Mouse (Mus musculus) stomach, postnatal 0 days (tissue): ENCODE data around the gene Hs6st1. TPM values are rescaled to one million over a fixed set of nuclear protein-coding genes. Genes with fewer than 3 reads are reported as not detected.

Experiments used
- ATAC-seq: fragments of 200-750 bp; cut with Nextera tagmentation; 2 replicates; pipeline ENCODE4 v1.8.0; 2017; ENCODE audit not compliant: low FRiP score, low TSS enrichment
- DNase-seq: peaks from one replicate; pipeline ENCODE4 v3.0.0-alpha.2; 2016; ENCODE audit warnings: low spot score
- H3K27ac ChIP-seq: fragments of 300-500 bp; sonication (generic); replicated peaks from 2 replicates; pipeline ENCODE4 v1.5.1; 2014; ENCODE audit warnings: mild to moderate bottlenecking, control low read depth
- H3K27me3 ChIP-seq: fragments of 300-500 bp; sonication (generic); 2 replicates; pipeline ENCODE4 v1.6.1; 2014; ENCODE audit warnings: low read length; ENCODE audit not compliant: control insufficient read depth, insufficient read depth
- H3K36me3 ChIP-seq: fragments of 300-500 bp; sonication (generic); 2 replicates; pipeline ENCODE4 v1.6.1; 2014; ENCODE audit warnings: low read length, mixed read lengths; ENCODE audit not compliant: control insufficient read depth, insufficient read depth
- H3K4me1 ChIP-seq: fragments of 300-500 bp; sonication (generic); replicated peaks from 2 replicates; pipeline ENCODE4 v1.6.1; 2014; ENCODE audit warnings: antibody characterized with exemption; ENCODE audit not compliant: control insufficient read depth, insufficient read depth
- H3K4me2 ChIP-seq: fragments of 300-500 bp; sonication (generic); replicated peaks from 2 replicates; pipeline ENCODE4 v1.6.1; 2014; ENCODE audit warnings: low read depth, mild to moderate bottlenecking, control low read depth, moderate library complexity
- H3K4me3 ChIP-seq: fragments of 300-500 bp; sonication (generic); 2 replicates; pipeline ENCODE4 v1.5.1; 2014; ENCODE audit warnings: low read depth, low read length, control low read depth
- H3K9ac ChIP-seq: fragments of 300-500 bp; sonication (generic); 2 replicates; pipeline ENCODE4 v1.6.1; 2014; ENCODE audit warnings: mild to moderate bottlenecking, low read length, control low read depth, mixed read lengths
- H3K9me3 ChIP-seq: fragments of 300-500 bp; sonication (generic); 2 replicates; pipeline ENCODE4 v1.6.1; 2016; ENCODE audit warnings: low read length; ENCODE audit not compliant: control insufficient read depth
- CTCF ChIP-seq: IDR thresholded peaks from 2 replicates; pipeline ENCODE4 v1.5.1; 2016; ENCODE audit warnings: antibody characterized with exemption, low read depth, mild to moderate bottlenecking, moderate library complexity
- EP300 ChIP-seq: optimal IDR thresholded peaks from 2 replicates; pipeline ENCODE3; 2016; ENCODE audit warnings: antibody characterized with exemption
- WGBS: fragments of 180-500 bp; shearing (Covaris S2); extraction: QIAGEN DNeasy Blood & Tissue Kit; methylation state at CpG from one replicate; pipeline ENCODE4 v1.1.7; 2014; 5-methylcytosine and 5-hydroxymethylcytosine counted together
- polyA plus RNA-seq: library from polyadenylated mRNA; unstranded; fragments of >200 nt; fragmentation: Nextera tagmentation; extraction: Ambion mirVana; gene quantifications from 2 replicates; pipeline ENCODE4 v1.2.1, GENCODE M21; 2015

Hs6st1 gene
- polyA plus RNA-seq, 1 experiment from 2014 or later = 5.7 TPM

GRCm38 (mm10) chr1:36054967-36055357 lies 13.2 kb upstream of the Hs6st1 start:
- WGBS = 86% methylated on average over 7 of the region's 7 CpGs
- no peak overlapping the region for H3K4me2 ChIP-seq
- H3K27me3 ChIP-seq = no peaks in the 10 kb centered on the region
- no peak overlapping the region for H3K9ac ChIP-seq
- H3K9me3 ChIP-seq = no peaks in the 10 kb centered on the region
- no peak overlapping the region for H3K4me3 ChIP-seq
- DNase-seq = peak; percentile 9
- H3K27ac ChIP-seq = no peak overlapping the region
- H3K4me1 ChIP-seq = no peaks in the 10 kb centered on the region
- H3K36me3 ChIP-seq = no peaks in the 10 kb centered on the region
- TF ChIP-seq CTCF (no peak), EP300 (no peak)
- no peak for ATAC-seq

- Histone ChIP-seq H3K9me3 (no peaks in the 10 kb centered on the region), H3K4me3 (no peak overlapping the region), H3K27ac (0 out of 2 replicates have a peak overlapping the region, but pooled peaks have one; percentile 9), H3K4me2 (0 out of 2 replicates have a peak overlapping the region, but pooled peaks have one; percentile 17), H3K27me3 (no peaks in the 10 kb centered on the region), H3K4me1 (no peaks in the 10 kb centered on the region; the same call in 1 of the 2 replicates), H3K36me3 (no peaks in the 10 kb centered on the region), H3K9ac (no peak overlapping the region)
- DNase-seq (peak; percentile 8), ATAC-seq (no peak)
- TF ChIP-seq EP300 (no peak), CTCF (no peak)
- 86% methylated on average over 6 of the region's 6 CpGs for WGBS
Observed at GRCm38 (mm10) chr1:36059351-36059750, 8.8 kb upstream of the Hs6st1 start.

- peak overlapping the region; percentile 78 for H3K27ac ChIP-seq
- H3K4me2 ChIP-seq = 0 out of 2 replicates have a peak overlapping the region, but pooled peaks have one; percentile 17
- no peaks in the 10 kb centered on the region for H3K9me3 ChIP-seq
- H3K4me3 ChIP-seq = no peak overlapping the region
- ATAC-seq (peak; percentile 63), DNase-seq (peak; percentile 55)
- H3K36me3 ChIP-seq = no peaks in the 10 kb centered on the region
- H3K27me3 ChIP-seq = no peaks in the 10 kb centered on the region
- H3K9ac ChIP-seq = 0 out of 2 replicates have a peak overlapping the region, but pooled peaks have one; percentile 9
- TF ChIP-seq EP300 (peak; percentile 78), CTCF (0 out of 2 replicates have a peak, but pooled peaks have one; percentile 7)
- 39% methylated on average over 13 of the region's 13 CpGs for WGBS
- peaks cover 3% of the 10 kb centered on the region; the same call in 1 of the 2 replicates for H3K4me1 ChIP-seq
Observed at GRCm38 (mm10) chr1:36059959-36060953, 7.9 kb upstream of the Hs6st1 start.

GRCm38 (mm10) chr1:36061211-36061915 lies 6.8 kb upstream of the Hs6st1 start:
- H3K9ac ChIP-seq = no peak overlapping the region
- 74% methylated on average over 11 of the region's 11 CpGs for WGBS
- H3K4me1 ChIP-seq = peaks cover 3% of the 10 kb centered on the region; the same call in 1 of the 2 replicates
- no peak overlapping the region for H3K4me2 ChIP-seq
- H3K9me3 ChIP-seq = no peaks in the 10 kb centered on the region
- ATAC-seq (no peak), DNase-seq (no peak)
- no peak overlapping the region for H3K4me3 ChIP-seq
- H3K27me3 ChIP-seq = no peaks in the 10 kb centered on the region
- H3K36me3 ChIP-seq = no peaks in the 10 kb centered on the region
- TF ChIP-seq EP300 (no peak), CTCF (no peak)
- no peak overlapping the region; the same call in 1 of the 2 replicates for H3K27ac ChIP-seq

- no peak overlapping the region for H3K4me2 ChIP-seq
- TF ChIP-seq EP300 (no peak), CTCF (no peak)
- H3K27ac ChIP-seq = no peak overlapping the region
- ATAC-seq = no peak
- no peak overlapping the region for H3K9ac ChIP-seq
- 84% methylated on average over 11 of the region's 11 CpGs for WGBS
- H3K4me1 ChIP-seq = peaks cover 3% of the 10 kb centered on the region; the same call in 1 of the 2 replicates
- DNase-seq = peak; percentile 11
- no peaks in the 10 kb centered on the region for H3K27me3 ChIP-seq
- no peaks in the 10 kb centered on the region for H3K9me3 ChIP-seq
- H3K36me3 ChIP-seq = no peaks in the 10 kb centered on the region
- no peak overlapping the region for H3K4me3 ChIP-seq
Observed at GRCm38 (mm10) chr1:36062088-36062805, 6.0 kb upstream of the Hs6st1 start.
